Mouse (Mus musculus): ENCODE measurements around the gene Dnaaf5. TPM values are rescaled to one million over a fixed set of nuclear protein-coding genes. Genes with fewer than 3 reads are reported as not detected.

Gene Dnaaf5
- polyA plus RNA-seq, 1 experiment = 6.7 TPM

- H3K4me3 ChIP-seq (ENCODE audit: insufficient read depth, low read length) = no peak overlapping the region
- TF ChIP-seq POLR2A (IDR thresholded peaks at IDR 0.05; ENCODE audit: extremely low read depth, insufficient read depth, low read length) (no peak), CTCF (IDR thresholded peaks at IDR 0.05; ENCODE audit: extremely low read depth, insufficient read depth, low read length) (no peak)
- H3K27ac ChIP-seq (ENCODE audit: insufficient read depth, low read length) = no peak overlapping the region
- peaks cover 13% of the 10 kb centered on the region for H3K4me1 ChIP-seq (ENCODE audit: control insufficient read depth, insufficient read depth, low read length)
Observed at GRCm38 (mm10) chr5:139138926-139139472, 11.0 kb upstream of the Dnaaf5 start.

GRCm38 (mm10) chr5:139140589-139140988, 9.4 kb upstream of the Dnaaf5 start:
- Histone ChIP-seq H3K27ac (ENCODE audit: insufficient read depth, low read length) (no peak overlapping the region), H3K4me1 (ENCODE audit: control insufficient read depth, insufficient read depth, low read length) (peaks cover 10% of the 10 kb centered on the region), H3K4me3 (ENCODE audit: insufficient read depth, low read length) (no peak overlapping the region)
- TF ChIP-seq POLR2A (IDR thresholded peaks at IDR 0.05; ENCODE audit: extremely low read depth, insufficient read depth, low read length) (no peak), CTCF (IDR thresholded peaks at IDR 0.05; ENCODE audit: extremely low read depth, insufficient read depth, low read length) (no peak)

- no peak overlapping the region for H3K4me3 ChIP-seq (ENCODE audit: insufficient read depth, low read length)
- 0 out of 2 replicates have a peak overlapping the region, but pooled peaks have one; percentile 58 for H3K27ac ChIP-seq (ENCODE audit: insufficient read depth, low read length)
- no peak for TF ChIP-seq CTCF (IDR thresholded peaks at IDR 0.05; ENCODE audit: extremely low read depth, insufficient read depth, low read length)
- peaks cover 10% of the 10 kb centered on the region for H3K4me1 ChIP-seq (ENCODE audit: control insufficient read depth, insufficient read depth, low read length)
Observed at GRCm38 (mm10) chr5:139141326-139141725, 8.7 kb upstream of the Dnaaf5 start.

- H3K4me3 ChIP-seq (ENCODE audit: insufficient read depth, low read length) = no peak overlapping the region
- H3K4me1 ChIP-seq (ENCODE audit: control insufficient read depth, insufficient read depth, low read length) = peaks cover 15% of the 10 kb centered on the region
- no peak overlapping the region for H3K27ac ChIP-seq (ENCODE audit: insufficient read depth, low read length)
- no peak for TF ChIP-seq POLR2A (IDR thresholded peaks at IDR 0.05; ENCODE audit: extremely low read depth, insufficient read depth, low read length)
- no peak for TF ChIP-seq CTCF (IDR thresholded peaks at IDR 0.05; ENCODE audit: extremely low read depth, insufficient read depth, low read length)
Observed at GRCm38 (mm10) chr5:139143890-139144289, 6.1 kb upstream of the Dnaaf5 start.

- no peak overlapping the region for H3K27ac ChIP-seq (ENCODE audit: insufficient read depth, low read length)
- TF ChIP-seq CTCF (IDR thresholded peaks at IDR 0.05; ENCODE audit: extremely low read depth, insufficient read depth, low read length) (no peak), POLR2A (IDR thresholded peaks at IDR 0.05; ENCODE audit: extremely low read depth, insufficient read depth, low read length) (no peak)
- no peak overlapping the region for H3K4me3 ChIP-seq (ENCODE audit: insufficient read depth, low read length)
- H3K4me1 ChIP-seq (ENCODE audit: control insufficient read depth, insufficient read depth, low read length) = peaks cover 13% of the 10 kb centered on the region
Observed at GRCm38 (mm10) chr5:139145726-139146125, 4.3 kb upstream of the Dnaaf5 start.

- H3K4me1 ChIP-seq (ENCODE audit: control insufficient read depth, insufficient read depth, low read length) = peaks cover 8% of the 10 kb centered on the region
- TF ChIP-seq POLR2A (IDR thresholded peaks at IDR 0.05; ENCODE audit: extremely low read depth, insufficient read depth, low read length) (no peak), CTCF (IDR thresholded peaks at IDR 0.05; ENCODE audit: extremely low read depth, insufficient read depth, low read length) (no peak)
- no peak overlapping the region for H3K4me3 ChIP-seq (ENCODE audit: insufficient read depth, low read length)
- peak overlapping the region; percentile 51; the same call in 1 of the 2 replicates for H3K27ac ChIP-seq (ENCODE audit: insufficient read depth, low read length)
Observed at GRCm38 (mm10) chr5:139146476-139147075, 3.4 kb upstream of the Dnaaf5 start.

- no peak overlapping the region for H3K27ac ChIP-seq (ENCODE audit: insufficient read depth, low read length)
Observed at GRCm38 (mm10) chr5:139147178-139148078, 2.6 kb upstream of the Dnaaf5 start.

GRCm38 (mm10) chr5:139149006-139149672, 884 bp upstream of the Dnaaf5 start:
- TF ChIP-seq POLR2A (IDR thresholded peaks at IDR 0.05; ENCODE audit: extremely low read depth, insufficient read depth, low read length) = no peak
- TF ChIP-seq CTCF (IDR thresholded peaks at IDR 0.05; ENCODE audit: extremely low read depth, insufficient read depth, low read length) = no peak
- Histone ChIP-seq H3K4me1 (ENCODE audit: control insufficient read depth, insufficient read depth, low read length) (peaks cover 8% of the 10 kb centered on the region), H3K27ac (ENCODE audit: insufficient read depth, low read length) (no peak overlapping the region), H3K4me3 (ENCODE audit: insufficient read depth, low read length) (peak overlapping the region; percentile 44)

More at GRCm38 (mm10) chr5:139147178-139148078, 2.6 kb upstream of the Dnaaf5 start:
- TF ChIP-seq POLR2A (IDR thresholded peaks at IDR 0.05; ENCODE audit: extremely low read depth, insufficient read depth, low read length) (no peak), CTCF (IDR thresholded peaks at IDR 0.05; ENCODE audit: extremely low read depth, insufficient read depth, low read length) (no peak)
- Histone ChIP-seq H3K4me3 (ENCODE audit: insufficient read depth, low read length) (no peak overlapping the region), H3K4me1 (ENCODE audit: control insufficient read depth, insufficient read depth, low read length) (peaks cover 8% of the 10 kb centered on the region)

GRCm38 (mm10) chr5:139150603-139151031, 594 bp downstream of the Dnaaf5 start:
- Histone ChIP-seq H3K4me3 (ENCODE audit: insufficient read depth, low read length) (peak overlapping the region; percentile 44), H3K27ac (ENCODE audit: insufficient read depth, low read length) (no peak overlapping the region), H3K4me1 (ENCODE audit: control insufficient read depth, insufficient read depth, low read length) (peaks cover 8% of the 10 kb centered on the region)
- no peak for TF ChIP-seq CTCF (IDR thresholded peaks at IDR 0.05; ENCODE audit: extremely low read depth, insufficient read depth, low read length)
- no peak for TF ChIP-seq POLR2A (IDR thresholded peaks at IDR 0.05; ENCODE audit: extremely low read depth, insufficient read depth, low read length)

All from cortical plate, adult 2 months (tissue).